Mouse (Mus musculus): ENCODE data around the gene Ugt1a9. TPM values are rescaled to one million over a fixed set of nuclear protein-coding genes. Genes with fewer than 3 reads are reported as not detected.
"Not testable (repeated sequence)": the region's sequence is repeated elsewhere in the genome, so short reads cannot be mapped to it uniquely, and the experiment has no call there.

Ugt1a9 gene
- polyA plus RNA-seq, 1 experiment from 2014 or later: 0.32 TPM

GRCm38 (mm10) chr1:88223591-88223990 lies 153.0 kb downstream of the Ugt1a9 start:
- ATAC-seq: no peak
- no peak for TF ChIP-seq CTCF (IDR thresholded peaks at IDR 0.05)
- no peaks in the 10 kb centered on the region for H3K27me3 ChIP-seq
- in situ Hi-C loops (cut with MboI; ENCODE audit: low pct_unique_long_range_greater_than_20kb): no loop called here
- CTCF ChIA-PET: interaction anchor here (1.0 to 2.0 kb wide), 3 partner anchors 10 to 13 kb away, joined by 3 to 10 read pairs (median 3); no protein-coding TSS in a partner anchor
- no peak for DNase-seq (ENCODE audit: low read depth, low spot score)
- POLR2A ChIA-PET: no interaction called here

- no peak for TF ChIP-seq CTCF (IDR thresholded peaks at IDR 0.05)
- ATAC-seq: no peak
- in situ Hi-C loops (cut with MboI; ENCODE audit: low pct_unique_long_range_greater_than_20kb): no loop called here
- ChIA-PET CTCF (interaction anchor here (1.0 kb wide), 1 partner anchor 10 kb away, joined by 3 read pairs; no protein-coding TSS in a partner anchor), POLR2A (no interaction called here)
- H3K27me3 ChIP-seq: no peaks in the 10 kb centered on the region
- no peak for DNase-seq (ENCODE audit: low read depth, low spot score)
These were observed 153.6 kb downstream of the Ugt1a9 start for GRCm38 (mm10) chr1:88224029-88224776.

- DNase-seq (ENCODE audit: low read depth, low spot score); in situ Hi-C loops (cut with MboI; ENCODE audit: low pct_unique_long_range_greater_than_20kb); H3K27me3 ChIP-seq; ATAC-seq; POLR2A ChIA-PET: not testable (repeated sequence)
- CTCF ChIA-PET: interaction anchor here (1.0 to 1.1 kb wide), 2 partner anchors 20 to 56 kb away, joined by 3 read pairs; no protein-coding TSS in a partner anchor
These were observed 154.7 kb downstream of the Ugt1a9 start for GRCm38 (mm10) chr1:88225301-88225700.

- ATAC-seq (no peak), DNase-seq (ENCODE audit: low read depth, low spot score) (no peak)
- ChIA-PET CTCF (interaction anchor here (1.0 to 1.1 kb wide), 2 partner anchors 19 to 56 kb away, joined by 3 read pairs; no protein-coding TSS in a partner anchor), POLR2A (no interaction called here)
- in situ Hi-C loops (cut with MboI; ENCODE audit: low pct_unique_long_range_greater_than_20kb): no loop called here
- TF ChIP-seq CTCF (IDR thresholded peaks at IDR 0.05): no peak
- H3K27me3 ChIP-seq: no peaks in the 10 kb centered on the region
These were observed 155.1 kb downstream of the Ugt1a9 start for GRCm38 (mm10) chr1:88225741-88226140.

- ATAC-seq (no peak), DNase-seq (ENCODE audit: low read depth, low spot score) (no peak)
- ChIA-PET POLR2A (no interaction called here), CTCF (interaction anchor here (1.1 kb wide), 1 partner anchor 18 kb away, joined by 3 read pairs; no protein-coding TSS in a partner anchor)
- TF ChIP-seq CTCF (IDR thresholded peaks at IDR 0.05): no peak
- no peaks in the 10 kb centered on the region for H3K27me3 ChIP-seq
- in situ Hi-C loops (cut with MboI; ENCODE audit: low pct_unique_long_range_greater_than_20kb): no loop called here
These were observed 156.2 kb downstream of the Ugt1a9 start, which contains the start of gene Mroh2a for GRCm38 (mm10) chr1:88226670-88227379. Mroh2a (plus strand) TSS chr1:88226986.

- DNase-seq (ENCODE audit: low read depth, low spot score) (no peak), ATAC-seq (no peak)
- TF ChIP-seq CTCF (IDR thresholded peaks at IDR 0.05): no peak
- in situ Hi-C loops (cut with MboI; ENCODE audit: low pct_unique_long_range_greater_than_20kb): no loop called here
- ChIA-PET POLR2A (no interaction called here), CTCF (no interaction called here)
- no peaks in the 10 kb centered on the region for H3K27me3 ChIP-seq
These were observed 156.9 kb downstream of the Ugt1a9 start for GRCm38 (mm10) chr1:88227482-88227881.

GRCm38 (mm10) chr1:88228121-88228520 lies 157.5 kb downstream of the Ugt1a9 start:
- in situ Hi-C loops (cut with MboI; ENCODE audit: low pct_unique_long_range_greater_than_20kb): no loop called here
- ATAC-seq (no peak), DNase-seq (ENCODE audit: low read depth, low spot score) (no peak)
- ChIA-PET POLR2A (no interaction called here), CTCF (no interaction called here)
- TF ChIP-seq CTCF (IDR thresholded peaks at IDR 0.05): no peak
- H3K27me3 ChIP-seq: no peaks in the 10 kb centered on the region

GRCm38 (mm10) chr1:88229566-88229965 lies 159.0 kb downstream of the Ugt1a9 start:
- CTCF ChIA-PET: no interaction called here

GRCm38 (mm10) chr1:88229986-88230385 lies 159.4 kb downstream of the Ugt1a9 start:
- H3K27me3 ChIP-seq: no peaks in the 10 kb centered on the region
- POLR2A ChIA-PET: no interaction called here

More at GRCm38 (mm10) chr1:88229566-88229965, 159.0 kb downstream of the Ugt1a9 start:
- POLR2A ChIA-PET: no interaction called here
- TF ChIP-seq CTCF (IDR thresholded peaks at IDR 0.05): no peak
- ATAC-seq (no peak), DNase-seq (ENCODE audit: low read depth, low spot score) (no peak)
- no peaks in the 10 kb centered on the region for H3K27me3 ChIP-seq
- in situ Hi-C loops (cut with MboI; ENCODE audit: low pct_unique_long_range_greater_than_20kb): no loop called here

GRCm38 (mm10) chr1:88230421-88230820 lies 159.8 kb downstream of the Ugt1a9 start:
- TF ChIP-seq CTCF (IDR thresholded peaks at IDR 0.05): no peak
- no peaks in the 10 kb centered on the region for H3K27me3 ChIP-seq
- DNase-seq (ENCODE audit: low read depth, low spot score): no peak
- in situ Hi-C loops (cut with MboI; ENCODE audit: low pct_unique_long_range_greater_than_20kb): no loop called here
- no peak for ATAC-seq
- POLR2A ChIA-PET: no interaction called here
- CTCF ChIA-PET: interaction anchor here (1.1 to 1.5 kb wide), 2 partner anchors 8 to 33 kb away, joined by 3 to 4 read pairs; no protein-coding TSS in a partner anchor

More at GRCm38 (mm10) chr1:88229986-88230385, 159.4 kb downstream of the Ugt1a9 start:
- CTCF ChIA-PET: interaction anchor here (1.5 kb wide), 1 partner anchor 34 kb away, joined by 4 read pairs; no protein-coding TSS in a partner anchor
- no peak for TF ChIP-seq CTCF (IDR thresholded peaks at IDR 0.05)
- in situ Hi-C loops (cut with MboI; ENCODE audit: low pct_unique_long_range_greater_than_20kb): no loop called here
- DNase-seq (ENCODE audit: low read depth, low spot score) (no peak), ATAC-seq (no peak)

All from Patski (cell line).